Mouse (Mus musculus) ES-CJ7 (cell line): ENCODE results near the gene D430041D05Rik.
A peak's percentile ranks its signal among the peaks of the same experiment; 100 is the strongest.

Experiments used
- DNase-seq: peaks from one replicate; pipeline ENCODE4 v3.0.0; 2011; ENCODE audit warnings: low read depth, low spot score

The D430041D05Rik gene

GRCm38 (mm10) chr2:104410963-104411545 is at the start of gene D430041D05Rik:
TSS of gene D430041D05Rik (minus strand) at chr2:104411013.
- DNase-seq, result no peak

GRCm38 (mm10) chr2:104460021-104460420 is 49.2 kb upstream of the D430041D05Rik start:
- DNase-seq, result no peak

GRCm38 (mm10) chr2:104458569-104459332 is 47.9 kb upstream of the D430041D05Rik start:
- DNase-seq, result no peak

- no peak for DNase-seq
Measured at GRCm38 (mm10) chr2:104457106-104457505, 46.3 kb upstream of the D430041D05Rik start.

GRCm38 (mm10) chr2:104450685-104451084 is 39.9 kb upstream of the D430041D05Rik start:
- no peak for DNase-seq

GRCm38 (mm10) chr2:104449191-104449590 is 38.4 kb upstream of the D430041D05Rik start:
- DNase-seq, result no peak

- no peak for DNase-seq
Measured at GRCm38 (mm10) chr2:104448201-104448600, 37.4 kb upstream of the D430041D05Rik start.

GRCm38 (mm10) chr2:104446016-104446415 is 35.2 kb upstream of the D430041D05Rik start:
- DNase-seq, result no peak

- peak; percentile 70 for DNase-seq
Measured at GRCm38 (mm10) chr2:104444776-104445175, 34.0 kb upstream of the D430041D05Rik start.

GRCm38 (mm10) chr2:104442341-104442740 is 31.5 kb upstream of the D430041D05Rik start:
- DNase-seq, result peak; percentile 53

GRCm38 (mm10) chr2:104436226-104436625 is 25.4 kb upstream of the D430041D05Rik start:
- DNase-seq, result no peak

- no peak for DNase-seq
Measured at GRCm38 (mm10) chr2:104431067-104431466, 20.3 kb upstream of the D430041D05Rik start.

GRCm38 (mm10) chr2:104430566-104430965 is 19.8 kb upstream of the D430041D05Rik start:
- no peak for DNase-seq

GRCm38 (mm10) chr2:104426112-104426511 is 15.3 kb upstream of the D430041D05Rik start:
- DNase-seq, result no peak

- peak; percentile 44 for DNase-seq
Measured at GRCm38 (mm10) chr2:104422230-104422629, 11.4 kb upstream of the D430041D05Rik start.

- DNase-seq, result no peak
Measured at GRCm38 (mm10) chr2:104420805-104421204, 10.0 kb upstream of the D430041D05Rik start.

GRCm38 (mm10) chr2:104419999-104420398 is 9.2 kb upstream of the D430041D05Rik start:
- DNase-seq, result no peak

GRCm38 (mm10) chr2:104419411-104419810 is 8.6 kb upstream of the D430041D05Rik start:
- DNase-seq, result no peak

- DNase-seq, result no peak
Measured at GRCm38 (mm10) chr2:104413011-104413410, 2.2 kb upstream of the D430041D05Rik start.

- DNase-seq, result no peak
Measured at GRCm38 (mm10) chr2:104412496-104412895, 1.7 kb upstream of the D430041D05Rik start.

GRCm38 (mm10) chr2:104411806-104412205 is 993 bp upstream of the D430041D05Rik start:
- no peak for DNase-seq

- peak; percentile 38 for DNase-seq
Measured at GRCm38 (mm10) chr2:104409851-104410821, 677 bp downstream of the D430041D05Rik start.
